Mouse (Mus musculus) retina, embryonic 14.5 days (tissue): ENCODE data around the gene Sapcd1.

Experiments
- DNase-seq: peaks from one replicate; pipeline ENCODE4 v3.0.0-alpha.2; 2015; ENCODE audit warnings: low spot score

Gene Sapcd1

DNA sequence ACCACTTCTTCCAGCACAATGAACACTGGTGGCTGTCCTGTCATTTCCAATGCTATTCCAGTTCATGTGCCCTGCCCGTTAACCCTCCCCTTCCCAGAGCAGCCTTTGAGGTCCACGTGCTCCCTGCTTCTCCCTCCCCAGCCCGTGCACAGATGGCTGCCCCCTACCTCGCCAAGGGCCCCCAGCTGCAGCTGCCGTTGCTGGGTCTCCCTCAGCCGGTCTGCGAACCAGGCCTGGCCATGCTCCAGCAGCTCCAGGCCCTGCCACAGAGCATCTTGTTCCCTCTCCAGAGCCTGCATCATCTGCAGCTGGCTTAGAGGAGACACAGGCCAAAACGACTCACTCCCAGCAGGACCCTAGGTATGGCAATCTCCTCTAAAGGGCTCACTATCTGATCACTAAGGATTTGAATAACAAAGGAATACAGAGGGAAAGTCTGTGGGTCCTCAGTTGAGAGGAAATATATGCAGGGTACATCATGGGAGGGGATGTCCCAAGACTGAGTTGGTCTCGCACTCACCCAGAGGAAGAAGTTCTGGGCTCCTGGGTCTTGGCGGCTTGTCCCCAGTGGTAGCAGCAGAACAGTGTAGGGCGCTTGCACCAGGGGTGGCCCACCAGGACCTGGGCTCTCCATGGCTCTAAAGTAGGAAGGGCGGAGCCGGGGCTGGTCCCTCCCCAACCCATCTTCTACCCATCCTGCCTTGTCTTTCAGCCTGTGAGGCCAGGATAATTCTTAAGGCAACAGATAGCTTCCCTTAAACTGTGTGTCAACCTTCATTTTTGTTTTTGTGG lies at the start of gene Sapcd1:
Gene Sapcd1 (minus strand): TSS at position 740 of the 792 bp plus-strand sequence.
- DNase-seq, result peak; percentile 83

- no peak for DNase-seq
Observed at GRCm38 (mm10) chr17:35077285-35077684, 49.5 kb upstream of the Sapcd1 start.

DNA sequence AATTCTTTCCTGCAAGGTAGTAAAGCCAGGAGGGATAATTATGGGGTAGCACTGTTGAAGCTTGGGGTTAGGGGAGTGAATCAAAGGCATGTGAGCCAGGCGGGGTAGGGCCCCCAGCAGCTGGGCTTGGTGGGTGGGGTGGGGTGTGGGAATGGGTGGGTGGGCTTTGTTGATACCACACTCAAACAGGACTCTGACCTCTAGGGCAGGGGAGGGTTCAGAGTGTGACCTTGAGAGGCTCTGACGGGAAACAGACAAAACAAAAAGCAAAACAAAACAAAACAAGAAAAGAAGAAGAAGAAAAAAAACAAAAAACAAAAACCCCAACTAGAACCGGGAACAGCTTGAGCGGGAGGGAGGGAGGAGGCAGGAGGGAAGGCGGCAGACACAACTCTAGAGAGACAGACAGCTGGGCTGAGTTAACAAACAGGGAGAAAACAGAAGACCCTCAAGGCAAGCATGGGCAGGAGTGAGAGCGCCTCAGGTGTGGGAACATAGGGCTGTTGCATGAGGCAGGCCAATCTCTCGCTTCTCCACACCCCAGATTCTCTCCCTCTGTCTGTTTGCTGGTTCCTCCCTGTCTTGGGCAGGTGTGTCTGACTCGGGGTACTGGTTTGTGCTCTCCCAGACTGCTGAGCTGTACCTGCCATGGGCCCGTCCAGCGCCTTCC lies 48.8 kb upstream of the Sapcd1 start, which contains the start of gene Ly6g6e:
Gene Ly6g6e (plus strand): TSS at position 396 of the 670 bp plus-strand sequence.
- no peak for DNase-seq

DNA sequence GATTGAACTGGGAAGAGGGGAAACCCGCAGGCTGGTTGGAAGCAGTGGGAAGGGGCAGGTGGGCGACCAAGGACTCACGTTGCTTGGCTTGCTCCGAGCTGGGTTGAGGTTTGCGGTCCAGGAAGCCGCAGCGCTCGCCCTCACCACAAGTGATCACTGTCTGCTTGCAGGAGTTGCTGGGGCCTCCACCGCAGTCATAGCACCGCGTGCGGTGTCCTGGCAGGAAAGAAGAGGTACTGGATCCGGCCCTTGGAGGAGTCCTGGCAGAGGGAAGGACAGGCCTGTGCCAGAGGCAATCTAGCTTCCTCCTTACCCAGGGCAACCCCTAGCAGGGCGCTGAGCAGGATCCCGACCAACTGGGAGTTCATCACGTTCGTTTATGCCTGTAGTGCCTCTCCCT lies 46.3 kb upstream of the Sapcd1 start:
- no peak for DNase-seq

DNA sequence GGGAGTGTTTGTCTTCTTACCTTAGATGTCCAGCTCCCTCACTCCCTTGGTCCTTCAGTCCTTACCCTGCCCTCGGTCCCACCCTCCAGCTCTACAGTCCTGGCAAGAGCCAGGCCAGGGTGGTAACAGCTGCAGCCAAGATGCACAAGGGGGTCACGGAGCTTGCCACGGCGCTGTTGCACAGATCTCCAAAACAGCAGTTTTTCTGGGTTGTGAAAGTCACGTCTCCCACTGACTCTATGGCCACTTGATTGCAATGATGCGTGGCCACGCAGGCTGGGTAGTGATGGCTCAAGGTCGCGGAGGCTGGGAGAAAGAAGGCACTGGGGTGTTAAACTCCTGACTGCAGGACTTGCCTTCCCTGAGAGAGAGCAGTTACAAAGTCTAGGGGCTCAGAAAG lies 43.6 kb upstream of the Sapcd1 start:
- DNase-seq, result no peak

DNA sequence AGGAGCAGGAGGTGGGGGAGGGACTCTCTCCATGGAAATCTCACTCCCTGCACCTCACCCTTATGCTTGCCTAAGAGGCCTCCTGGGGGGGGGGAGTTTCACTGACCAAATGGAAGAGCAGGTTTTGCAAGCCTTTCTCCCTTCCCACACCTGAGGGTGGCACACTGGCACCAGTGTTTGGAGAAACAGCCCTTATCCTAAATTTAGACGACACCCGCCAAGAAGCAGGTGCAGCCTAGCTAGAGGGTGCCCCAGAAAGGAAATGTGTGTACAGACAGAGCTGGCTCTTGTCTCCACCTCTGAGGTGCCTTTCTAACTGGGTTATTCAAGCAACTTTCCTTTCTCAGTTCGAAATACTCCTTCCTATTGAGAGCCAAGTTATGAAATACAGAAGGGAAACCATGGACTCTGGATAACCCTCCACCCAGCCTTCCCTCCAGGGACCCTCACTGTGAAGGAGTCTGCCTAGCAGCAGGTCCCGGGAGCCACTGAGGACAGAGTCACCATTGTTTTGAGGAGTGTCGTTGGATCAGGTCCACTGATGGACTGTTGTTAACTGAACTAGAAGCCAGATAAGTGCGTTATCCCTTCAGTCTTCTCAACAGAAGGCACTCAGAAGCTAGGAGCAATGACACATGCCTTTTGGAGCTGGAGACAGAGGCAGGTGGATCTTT lies 42.9 kb upstream of the Sapcd1 start:
- no peak for DNase-seq

GRCm38 (mm10) chr17:35068213-35068914 lies 40.5 kb upstream of the Sapcd1 start:
- no peak for DNase-seq

DNA sequence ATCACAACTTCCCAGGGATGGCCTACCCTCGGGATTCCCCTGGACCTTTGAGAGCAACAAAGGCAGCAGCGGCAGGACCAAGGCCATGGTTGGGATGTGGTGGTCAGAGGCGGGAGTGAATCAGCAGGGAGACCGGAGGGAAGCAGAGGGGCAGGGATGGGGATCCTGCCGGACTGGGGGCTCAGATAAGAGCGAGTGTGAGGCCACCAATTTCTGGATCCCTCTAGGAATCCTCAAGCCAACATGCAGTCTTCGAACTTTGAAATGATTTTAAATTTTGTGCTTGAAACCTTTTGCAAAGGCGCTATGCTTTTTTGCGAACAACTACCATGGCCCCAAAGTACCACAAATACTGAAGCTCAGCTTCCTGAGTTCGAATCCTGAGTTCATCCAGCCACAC lies 38.3 kb upstream of the Sapcd1 start, which contains the start of gene Mpig6b:
Gene Mpig6b (minus strand): TSS at position 101 of the 400 bp plus-strand sequence.
- DNase-seq, result no peak

GRCm38 (mm10) chr17:35064951-35065947 lies 37.4 kb upstream of the Sapcd1 start, which contains the start of gene Ly6g6c:
Gene Ly6g6c (plus strand): TSS chr17:35065388.
- peak; percentile 53 for DNase-seq

DNA sequence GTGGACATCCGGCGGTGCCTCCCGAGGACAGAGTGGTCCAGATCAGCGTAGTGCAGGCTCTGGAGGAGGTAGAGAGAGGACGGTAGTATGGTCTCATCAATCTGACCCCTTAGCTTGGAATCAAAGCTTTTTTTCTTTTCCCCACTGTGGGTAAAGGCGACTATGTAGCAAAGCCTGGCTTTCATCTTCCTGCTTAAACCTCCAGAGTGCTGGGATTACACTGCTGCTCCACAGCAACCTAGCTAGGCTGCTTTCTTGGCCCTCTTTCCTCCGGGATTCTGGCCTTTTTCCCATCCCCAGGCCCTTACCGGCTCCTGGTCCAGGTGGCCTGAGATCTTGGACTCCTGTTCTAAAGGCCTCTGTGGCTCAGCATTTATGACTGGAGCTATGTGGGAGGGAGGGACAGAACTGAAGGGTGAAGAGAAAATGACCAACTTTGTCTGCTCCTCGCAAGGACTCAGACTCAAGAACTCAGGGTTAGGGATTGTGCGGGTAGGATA lies 36.6 kb upstream of the Sapcd1 start:
- no peak for DNase-seq

DNA sequence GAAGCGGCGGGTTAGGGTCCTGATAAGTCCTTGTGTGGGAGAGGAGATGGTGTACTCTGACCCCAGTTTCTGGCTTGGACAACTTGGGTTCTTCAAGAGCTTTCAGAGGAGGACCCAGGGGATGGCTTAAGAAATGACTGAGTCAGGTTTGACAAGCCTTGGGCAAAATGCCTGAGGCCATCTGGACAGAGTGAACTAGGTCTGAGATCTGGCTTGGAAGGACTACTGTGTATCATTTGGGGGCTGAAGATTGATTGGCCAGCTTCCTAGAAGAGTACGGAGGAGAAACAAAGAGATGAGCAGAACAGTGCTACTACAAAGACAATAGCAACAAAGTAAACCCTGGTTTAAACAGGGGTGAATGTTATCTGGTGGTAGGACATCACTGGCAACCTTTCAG lies 35.6 kb upstream of the Sapcd1 start:
- DNase-seq, result no peak

- no peak for DNase-seq
Observed at GRCm38 (mm10) chr17:35061299-35061698, 33.5 kb upstream of the Sapcd1 start.

DNA sequence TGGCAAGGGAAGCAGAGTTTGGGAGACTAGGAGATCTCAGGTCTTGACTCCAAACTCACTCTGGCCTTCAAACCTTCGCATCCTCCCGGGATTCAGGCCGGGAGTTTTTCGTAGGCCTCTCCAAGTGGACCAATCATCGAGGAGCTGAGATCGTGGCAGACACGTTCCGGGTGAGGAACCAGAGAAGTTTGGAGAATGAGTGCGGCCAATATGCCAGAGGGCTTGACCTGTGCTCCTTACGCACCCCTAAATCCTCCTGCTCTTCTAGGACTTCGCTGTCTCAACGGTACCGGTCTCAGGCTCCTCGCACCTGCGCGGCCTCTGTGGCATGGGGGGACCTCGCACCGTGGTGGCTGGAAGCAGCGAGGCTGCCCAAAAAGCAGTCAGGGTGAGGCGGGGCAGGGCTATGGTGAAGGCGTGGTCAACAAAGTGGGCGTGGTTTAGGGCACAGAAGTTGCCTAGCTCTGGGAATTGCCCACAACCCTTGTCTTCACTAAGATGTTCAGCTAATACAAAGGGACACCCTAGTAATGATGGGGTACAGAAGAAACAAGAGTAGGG lies 33.0 kb upstream of the Sapcd1 start:
- DNase-seq, result no peak

DNA sequence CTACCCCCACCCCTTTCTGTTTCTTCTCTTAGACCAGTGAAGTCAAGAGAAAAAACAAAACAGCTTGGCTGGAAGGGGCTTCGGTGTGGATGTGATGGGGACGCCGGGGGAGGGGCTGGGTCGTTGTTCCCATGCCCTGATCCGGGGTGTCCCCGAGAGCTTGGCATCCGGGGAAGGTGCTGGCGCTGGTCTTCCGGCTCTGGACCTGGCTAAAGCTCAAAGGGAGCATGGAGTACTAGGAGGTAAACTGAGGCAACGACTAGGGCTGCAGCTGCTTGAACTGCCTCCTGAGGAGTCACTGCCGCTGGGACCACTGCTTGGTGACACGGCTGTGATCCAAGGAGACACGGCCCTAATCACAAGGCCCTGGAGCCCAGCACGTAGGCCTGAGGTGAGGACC lies 32.3 kb upstream of the Sapcd1 start:
- no peak for DNase-seq

GRCm38 (mm10) chr17:35058911-35059892 lies 31.4 kb upstream of the Sapcd1 start, which contains the start of gene Ddah2:
Gene Ddah2 (plus strand): TSS chr17:35059035.
- DNase-seq, result peak; percentile 99

- no peak for DNase-seq
Observed at GRCm38 (mm10) chr17:35058316-35058715, 30.5 kb upstream of the Sapcd1 start.

GRCm38 (mm10) chr17:35057090-35057489 lies 29.3 kb upstream of the Sapcd1 start:
- no peak for DNase-seq

- DNase-seq, result no peak
Observed at GRCm38 (mm10) chr17:35055691-35056495, 28.1 kb upstream of the Sapcd1 start.
